Mouse (Mus musculus): Measurements from ENCODE around the gene Try10.
"Not testable (repeated sequence)": the region's sequence is repeated elsewhere in the genome, so short reads cannot be mapped to it uniquely, and the experiment has no call there.

Gene Try10

GRCm38 (mm10) chr6:41353932-41354331 lies at the start of gene Try10:
Gene Try10 (plus strand): TSS chr6:41354105.
- no peak for DNase-seq (ENCODE audit: low spot score in 2 of 2)

DNA sequence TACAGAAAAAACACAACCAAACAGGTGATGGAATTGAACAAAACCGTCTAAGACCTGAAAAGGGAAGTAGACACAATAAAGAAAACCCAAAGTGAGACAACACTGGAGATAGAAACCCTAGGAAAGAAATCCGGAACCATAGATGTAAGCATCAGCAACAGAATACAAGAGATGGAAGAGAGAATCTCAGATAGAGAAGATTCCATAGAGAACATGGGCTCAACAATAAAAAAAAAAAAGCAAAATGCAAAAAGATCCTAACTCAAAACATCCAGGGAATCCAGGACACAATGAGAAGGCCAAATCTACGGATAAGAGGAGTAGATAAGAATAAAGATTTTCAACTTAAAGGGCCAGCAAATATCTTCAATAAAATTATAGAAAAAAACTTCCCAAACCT lies 37.2 kb upstream of the Try10 start, which contains the start of gene Try5:
Gene Try5, minus strand, starts transcription at position 101 of the 400 bp plus-strand sequence.
- not testable (repeated sequence) for DNase-seq (ENCODE audit: low spot score in 2 of 2)

DNA sequence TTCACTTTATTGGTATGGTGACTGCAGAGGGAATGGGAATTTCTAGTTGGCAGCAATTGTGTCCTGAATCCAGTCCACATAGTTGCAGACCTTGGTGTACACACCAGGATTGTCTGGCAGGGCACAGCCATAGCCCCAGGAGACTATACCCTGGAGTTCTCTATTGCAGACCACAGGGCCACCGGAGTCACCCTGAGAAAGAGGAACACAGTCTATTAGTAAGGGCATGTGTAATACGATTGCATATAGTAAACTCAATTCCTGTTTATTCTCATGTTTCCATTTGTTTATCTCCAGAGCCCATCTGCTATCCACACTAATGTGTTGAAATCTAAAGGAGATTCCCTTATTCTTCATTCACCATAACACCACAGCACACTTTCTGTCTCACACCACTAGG lies 19.9 kb downstream of the Try10 start:
- not testable (repeated sequence) for DNase-seq (ENCODE audit: low spot score in 2 of 2)

- not testable (repeated sequence) for DNase-seq (ENCODE audit: low spot score in 2 of 2)
Measured at GRCm38 (mm10) chr6:41377578-41377977, 23.7 kb downstream of the Try10 start, which contains the start of gene Prss3. Gene Prss3 (minus strand): TSS chr6:41377678.

DNA sequence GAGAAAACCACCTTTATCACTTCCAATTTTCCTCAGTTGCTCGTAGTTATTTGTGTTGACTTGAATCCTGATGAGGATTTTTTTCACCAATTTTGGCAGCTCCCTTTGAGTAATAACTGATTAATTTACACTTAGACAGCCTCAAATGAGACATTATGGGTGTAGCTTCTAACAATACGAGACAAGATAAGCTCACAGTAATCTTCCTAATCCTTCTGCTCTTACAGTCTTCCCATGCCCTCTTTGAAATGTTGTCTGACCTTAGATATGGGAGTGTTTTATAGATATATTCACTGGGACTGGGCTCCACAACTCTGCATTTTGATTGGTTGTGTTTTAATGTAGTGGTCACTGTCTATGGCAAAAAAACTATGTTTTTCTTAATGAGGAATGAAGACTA lies 32.9 kb downstream of the Try10 start:
- DNase-seq (ENCODE audit: low spot score in 2 of 2) = no peak

DNA sequence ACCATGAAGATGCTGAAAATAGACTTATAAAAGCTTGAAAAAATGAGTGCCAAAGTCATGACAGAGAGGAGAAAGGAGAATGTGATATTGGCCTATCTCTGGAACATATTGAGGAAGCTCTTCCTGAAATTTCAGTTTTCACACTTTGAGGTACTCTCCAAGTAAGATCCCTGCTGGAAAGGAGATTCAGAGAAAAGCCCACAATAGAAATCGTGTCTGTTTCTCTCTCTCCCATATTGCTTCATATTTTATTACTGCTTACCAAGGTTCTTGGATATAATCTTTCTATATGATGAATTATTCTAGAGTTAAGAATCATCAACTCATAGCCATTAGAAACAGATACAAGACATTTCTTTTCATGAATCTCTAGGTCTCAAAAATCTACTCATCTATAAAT lies 37.7 kb downstream of the Try10 start:
- DNase-seq (ENCODE audit: low spot score in 2 of 2) = not testable (repeated sequence)

- DNase-seq (ENCODE audit: low spot score in 2 of 2) = not testable (repeated sequence)
Measured at GRCm38 (mm10) chr6:41392056-41392455, 38.2 kb downstream of the Try10 start, which contains the start of gene Gm5771. Gene Gm5771 (plus strand): TSS chr6:41392356.

Data from right cerebral cortex, adult 2 months (tissue).